Mouse (Mus musculus) brain, embryonic 14.5 days (tissue): ENCODE results near the gene Zdhhc14.

Experiments used
- CTCF ChIP-seq: fragments of 200-500 bp; IDR thresholded peaks from 2 replicates; pipeline ENCODE4 v1.5.1; 2012; ENCODE audit warnings: inconsistent platforms, mild to moderate bottlenecking, moderate library complexity, borderline replicate concordance; ENCODE audit not compliant: insufficient read depth, insufficient read length; ENCODE audit errors: extremely low read depth
- POLR2A ChIP-seq: fragments of 200-500 bp; IDR thresholded peaks from 2 replicates; pipeline ENCODE4 v1.6.1; 2012; ENCODE audit warnings: mild to moderate bottlenecking, inconsistent platforms, borderline replicate concordance; ENCODE audit not compliant: poor library complexity, insufficient read depth, insufficient read length, severe bottlenecking; ENCODE audit errors: extremely low read depth

DNA sequence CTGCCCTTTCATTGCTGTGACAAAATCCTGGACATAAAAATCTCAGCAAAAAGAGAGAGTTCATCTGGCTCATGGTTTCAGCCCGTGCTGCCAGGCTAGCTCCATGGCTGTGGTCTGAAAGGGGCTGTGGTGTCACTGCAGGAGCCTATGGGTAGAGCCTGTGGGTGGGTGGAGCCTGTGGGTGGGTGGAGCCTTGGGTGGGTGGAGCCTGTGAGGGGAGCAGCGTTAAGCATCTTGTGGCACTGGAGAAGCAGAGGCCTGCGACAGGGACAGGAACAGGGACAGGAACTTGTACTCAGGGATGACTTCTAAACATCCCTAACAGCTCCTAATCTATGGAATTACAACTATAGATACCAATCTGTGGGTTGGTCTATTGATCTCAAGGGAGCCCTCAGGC lies 20.1 kb upstream of the Zdhhc14 start:
- no peak for TF ChIP-seq POLR2A
- TF ChIP-seq CTCF = no peak
